Mouse (Mus musculus): Measurements from ENCODE around the gene Mxi1. TPM values are rescaled to one million over a fixed set of nuclear protein-coding genes. Genes with fewer than 3 reads are reported as not detected.
A peak's percentile ranks its signal among the peaks of the same experiment; 100 is the strongest.

Gene Mxi1
- total and polyA plus RNA-seq, 3 experiments: 29.0 to 60.9 TPM; not detected in 1

DNA sequence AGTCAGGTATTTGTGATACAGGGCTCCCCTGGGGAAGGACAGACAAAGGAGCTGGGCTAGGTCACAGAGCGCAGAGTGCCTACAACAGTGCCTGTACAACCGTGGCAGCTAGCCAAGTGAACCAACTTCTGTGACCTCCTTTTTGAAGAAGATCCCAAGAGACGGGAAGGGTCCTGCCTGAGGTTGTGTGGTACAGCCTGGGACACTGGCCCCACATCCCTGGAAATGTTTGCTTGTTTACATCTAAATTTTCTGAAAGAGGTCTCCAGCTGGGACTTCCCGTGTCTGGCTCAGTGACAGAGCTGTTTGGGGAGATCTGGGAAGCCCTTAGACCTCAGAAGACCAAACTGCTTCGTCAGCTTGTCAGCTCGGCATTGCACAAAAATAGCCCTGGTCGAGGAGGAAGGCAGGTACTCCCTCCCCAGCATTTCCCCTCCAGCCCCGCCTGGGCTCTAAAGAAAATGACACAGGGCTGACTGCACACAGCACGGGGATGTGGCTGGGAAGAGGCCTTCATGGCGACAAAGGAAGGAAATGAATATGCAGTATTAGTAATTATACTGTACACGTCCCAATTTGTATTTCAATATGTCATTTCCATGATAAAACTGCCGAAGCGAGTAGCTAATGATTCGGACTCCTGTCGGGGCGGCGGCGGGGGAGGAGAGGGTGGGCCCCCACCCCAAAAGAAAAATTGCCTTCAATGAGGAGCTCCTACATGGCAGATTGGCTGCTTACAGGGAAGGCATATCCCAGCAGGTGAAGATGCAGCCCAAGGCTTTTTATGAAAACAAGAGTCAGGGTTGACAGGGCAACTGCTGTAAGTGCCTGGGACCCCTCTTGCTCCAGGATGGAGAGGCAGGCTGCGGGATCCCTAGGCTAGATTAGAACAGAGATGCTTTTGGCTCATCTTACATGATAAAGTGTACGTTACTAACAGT lies 25.8 kb upstream of the Mxi1 start:
- H3K27me3 ChIP-seq (ENCODE audit: control insufficient read depth in 1 of 2, insufficient read depth in 2 of 2, low read length in 2 of 2): peaks cover 0 to 2% of the 10 kb centered on the region in 2 experiments; a peak in 1 of 4 replicates
- no peak overlapping the region for H3K9ac ChIP-seq (ENCODE audit: control insufficient read depth, low read depth, low read length, poor library complexity, severe bottlenecking)
- no peak overlapping the region for H3K27ac ChIP-seq (ENCODE audit: control insufficient read depth, low read depth, low read length)
- H3K9me3 ChIP-seq (replicated peaks; ENCODE audit: insufficient read depth, low read length): no peaks in the 10 kb centered on the region
- peaks cover 0 to 4% of the 10 kb centered on the region in 2 experiments; a peak in 1 of 4 replicates for H3K4me1 ChIP-seq (ENCODE audit: control insufficient read depth in 1 of 2, insufficient read depth in 2 of 2, low read length in 2 of 2)
- no peaks in the 10 kb centered on the region for H3K79me2 ChIP-seq (ENCODE audit: control insufficient read depth, insufficient read depth, low read length, poor library complexity)
- peak; percentile 23 for DNase-seq (ENCODE audit: low read depth, low spot score)
- H3K4me3 ChIP-seq (ENCODE audit: control insufficient read depth in 1 of 2, insufficient read depth in 1 of 2, low read depth in 2 of 2, low read length in 2 of 2): no peak overlapping the region
- H3K36me3 ChIP-seq (ENCODE audit: control insufficient read depth in 1 of 2, insufficient read depth in 2 of 2, low read length in 2 of 2): peaks cover 0 to under 1% of the 10 kb centered on the region in 2 experiments; a peak in 1 of 4 replicates
- no peak for TF ChIP-seq MYB (IDR thresholded peaks at IDR 0.05; ENCODE audit: low read depth, low read length)
- no peak for TF ChIP-seq KAT2A (conservative IDR thresholded peaks at IDR 0.05; ENCODE audit: low read depth, low read length)
- no peak for TF ChIP-seq POLR2A (IDR thresholded peaks at IDR 0.05; ENCODE audit: control insufficient read depth in 1 of 2, insufficient read depth in 1 of 2, low read depth in 1 of 2, low read length in 2 of 2, poor library complexity in 1 of 2)
- no peak for TF ChIP-seq USF1 (IDR thresholded peaks at IDR 0.05; ENCODE audit: low read depth, low read length)
- no peak for TF ChIP-seq ZKSCAN1 (IDR thresholded peaks at IDR 0.05; ENCODE audit: low read depth, low read length)
- TF ChIP-seq USF2 (IDR thresholded peaks at IDR 0.05; ENCODE audit: borderline replicate concordance in 1 of 2, insufficient read depth in 1 of 2, low read depth in 1 of 2, low read length in 2 of 2): no peak
- TF ChIP-seq ZNF384 (IDR thresholded peaks at IDR 0.05; ENCODE audit: low read depth, low read length): no peak
- TF ChIP-seq ZC3H11A (IDR thresholded peaks at IDR 0.05; ENCODE audit: low read depth, low read length): no peak
- no peak for TF ChIP-seq EP300 (IDR thresholded peaks at IDR 0.05; ENCODE audit: low read depth in 1 of 2, low read length in 2 of 2)
- TF ChIP-seq CHD1 (IDR thresholded peaks at IDR 0.05; ENCODE audit: low read depth, low read length): no peak
- no peak for TF ChIP-seq CHD2 (IDR thresholded peaks at IDR 0.05; ENCODE audit: low read length)
- TF ChIP-seq BHLHE40 (IDR thresholded peaks at IDR 0.05; ENCODE audit: borderline replicate concordance, low read depth, low read length): no peak
- no peak for TF ChIP-seq MAFK (IDR thresholded peaks at IDR 0.05; ENCODE audit: borderline replicate concordance, low read depth, low read length)
- TF ChIP-seq SMC3 (IDR thresholded peaks at IDR 0.05; ENCODE audit: low read depth, low read length): no peak
- TF ChIP-seq TBP (IDR thresholded peaks at IDR 0.05; ENCODE audit: low read depth, low read length): no peak
- no peak for TF ChIP-seq E2F4 (IDR thresholded peaks at IDR 0.05; ENCODE audit: borderline replicate concordance, low read depth, low read length)
- TF ChIP-seq MEF2A (IDR thresholded peaks at IDR 0.05; ENCODE audit: extremely low read depth, insufficient replicate concordance, low read depth, low read length, poor library complexity, severe bottlenecking): no peak
- TF ChIP-seq MYC (IDR thresholded peaks at IDR 0.05; ENCODE audit: low read depth, low read length): no peak
- TF ChIP-seq JUND (IDR thresholded peaks at IDR 0.05; ENCODE audit: low read depth, low read length): no peak
